Mouse (Mus musculus) myocyte (in vitro differentiated cells): ENCODE measurements around the gene Irx6. TPM values are rescaled to one million over a fixed set of nuclear protein-coding genes. Genes with fewer than 3 reads are reported as not detected.

Experiments used
- H3K27me3 ChIP-seq: one replicate; pipeline ENCODE4 v1.6.1; 2011; ENCODE audit not compliant: control insufficient read depth, insufficient read depth, insufficient read length
- H3K36me3 ChIP-seq: one replicate; pipeline ENCODE4 v1.6.1; 2011; ENCODE audit not compliant: control insufficient read depth, insufficient read depth
- H3K4me2 ChIP-seq: one replicate; pipeline ENCODE4 v1.6.1; 2011; ENCODE audit warnings: low read depth, control low read depth
- H3K4me3 ChIP-seq: one replicate; pipeline ENCODE4 v1.5.1; 2011; ENCODE audit warnings: mild to moderate bottlenecking, control low read depth, moderate library complexity
- H3K79me2 ChIP-seq: one replicate; pipeline ENCODE4 v1.6.1; 2011; ENCODE audit not compliant: control insufficient read depth, insufficient read depth
- H3ac ChIP-seq: one replicate; pipeline ENCODE4 v1.6.1; 2011; ENCODE audit not compliant: control insufficient read depth, insufficient read length
- E2F4 ChIP-seq: IDR thresholded peaks from one replicate; pipeline ENCODE4 v1.6.1; 2011; ENCODE audit warnings: mild to moderate bottlenecking, control low read depth, moderate library complexity; ENCODE audit not compliant: insufficient read depth
- MAX ChIP-seq: IDR thresholded peaks from one replicate; pipeline ENCODE4 v1.6.1; 2011; ENCODE audit warnings: low read depth, mild to moderate bottlenecking, control low read depth
- REST ChIP-seq: IDR thresholded peaks from one replicate; pipeline ENCODE4 v1.6.1; 2011; ENCODE audit warnings: mild to moderate bottlenecking, control low read depth, moderate library complexity; ENCODE audit not compliant: insufficient read depth, insufficient read length
- TCF12 ChIP-seq: IDR thresholded peaks from one replicate; pipeline ENCODE4 v1.6.1; 2011; ENCODE audit warnings: mild to moderate bottlenecking, control low read depth; ENCODE audit not compliant: poor library complexity, insufficient read depth, severe bottlenecking
- polyA plus RNA-seq: library from polyadenylated mRNA; unstranded; fragments of >200 nt; fragmentation: generic; extraction: Trizol; gene quantifications from one replicate; pipeline ENCODE4 v1.2.1, GENCODE M21; 2012; ENCODE audit warnings: missing spikeins

The Irx6 gene
- polyA plus RNA-seq, 1 experiment: not detected

- Histone ChIP-seq H3K79me2 (no peaks in the 10 kb centered on the region), H3K27me3 (no peaks in the 10 kb centered on the region), H3K4me2 (no peak overlapping the region), H3K36me3 (no peaks in the 10 kb centered on the region), H3K4me3 (no peak overlapping the region), H3ac (no peak overlapping the region)
- TF ChIP-seq MAX: no peak
These were observed 49.2 kb downstream of the Irx6 start for GRCm38 (mm10) chr8:92723320-92723719.

GRCm38 (mm10) chr8:92723947-92724346 lies 49.9 kb downstream of the Irx6 start:
- H3ac ChIP-seq: no peak overlapping the region
- no peaks in the 10 kb centered on the region for H3K79me2 ChIP-seq

GRCm38 (mm10) chr8:92724359-92724758 lies 50.3 kb downstream of the Irx6 start:
- Histone ChIP-seq H3K79me2 (no peaks in the 10 kb centered on the region), H3ac (no peak overlapping the region), H3K27me3 (no peaks in the 10 kb centered on the region), H3K36me3 (no peaks in the 10 kb centered on the region), H3K4me2 (no peak overlapping the region), H3K4me3 (no peak overlapping the region)
- TF ChIP-seq TCF12: no peak

More at GRCm38 (mm10) chr8:92723947-92724346, 49.9 kb downstream of the Irx6 start:
- H3K4me2 ChIP-seq: no peak overlapping the region
- H3K36me3 ChIP-seq: no peaks in the 10 kb centered on the region
- TF ChIP-seq REST: no peak
- TF ChIP-seq E2F4: no peak
- H3K27me3 ChIP-seq: no peaks in the 10 kb centered on the region
- H3K4me3 ChIP-seq: no peak overlapping the region

Other genes with a start within 250 kb of the Irx6 start
- 78.8 TPM for gene Mmp2, start 153.0 kb downstream of the Irx6 start, polyA plus RNA-seq
- gene Lpcat2, start 181.1 kb downstream of the Irx6 start, polyA plus RNA-seq: 0.08 TPM
- gene Capns2, start 227.1 kb downstream of the Irx6 start, polyA plus RNA-seq: 0.04 TPM